Comparison of ENCODE assay signal across 15 mouse cellular contexts in genomic region chr11:112480360-112480759, GRCm38 (mm10).
DNase-seq lines count a peak whose midpoint lies in the region; ATAC-seq and TF ChIP-seq lines count a peak whose summit lies in the region.
"Had no signal": no experiment of that assay in that cellular context is flagged by ENCODE, and none has a peak within 500 bp of the region (broad histone marks: within the 10 kb centered on the region; RNA-seq: fewer than 3 reads in every experiment).

No protein-coding gene starts in this region.

- no peaks in the 10 kb centered on the region for H3K36me3 ChIP-seq in heart, embryonic 11.5 days (ENCODE audit: control insufficient read depth, insufficient read depth, low read length)
- no peaks in the 10 kb centered on the region for H3K36me3 ChIP-seq in lung, postnatal 0 days (ENCODE audit: insufficient read depth, low read length)
- H3K36me3 ChIP-seq in hindbrain, embryonic 12.5 days: no peaks in the 10 kb centered on the region
- no peaks in the 10 kb centered on the region for H3K36me3 ChIP-seq in stomach, embryonic 15.5 days

- no peak for TF ChIP-seq CTCF in lung, postnatal 0 days (IDR thresholded peaks at IDR 0.05)

- H3K27me3 ChIP-seq in heart, embryonic 11.5 days (ENCODE audit: control insufficient read depth, insufficient read depth, low read length): no peaks in the 10 kb centered on the region
- H3K27me3 ChIP-seq in lung, postnatal 0 days (replicated peaks; ENCODE audit: insufficient read depth, low read length): no peaks in the 10 kb centered on the region
- H3K27me3 ChIP-seq in hindbrain, embryonic 12.5 days: no peaks in the 10 kb centered on the region
- no peaks in the 10 kb centered on the region for H3K27me3 ChIP-seq in stomach, embryonic 15.5 days (replicated peaks)
- H3K27me3 ChIP-seq: Patski had no signal

- H3K4me1 ChIP-seq in heart, embryonic 11.5 days (ENCODE audit: control insufficient read depth, insufficient read depth, low read length): no peaks in the 10 kb centered on the region
- no peaks in the 10 kb centered on the region for H3K4me1 ChIP-seq in lung, postnatal 0 days (ENCODE audit: insufficient read depth, low read depth, low read length)
- peaks cover 9% of the 10 kb centered on the region; the same call in 1 of the 2 replicates for H3K4me1 ChIP-seq in hindbrain, embryonic 12.5 days
- H3K4me1 ChIP-seq in stomach, embryonic 15.5 days: peaks cover 3% of the 10 kb centered on the region; the same call in 1 of the 2 replicates

- no peak for ATAC-seq in heart, embryonic 11.5 days (replicated peaks; ENCODE audit: insufficient number of reproducible peaks, low FRiP score, low TSS enrichment)
- ATAC-seq in lung, postnatal 0 days: no peak
- no peak for ATAC-seq in hindbrain, embryonic 12.5 days (ENCODE audit: low FRiP score)
- no peak for ATAC-seq in stomach, embryonic 15.5 days (ENCODE audit: insufficient read depth, low FRiP score, low read depth)
- ATAC-seq: CD4-positive, CD25-positive, alpha-beta regulatory T cell, adult 4 months; Patski had no signal

- H3K4me2 ChIP-seq in heart, embryonic 11.5 days: no peak overlapping the region
- peak overlapping the region; percentile 35 for H3K4me2 ChIP-seq in lung, postnatal 0 days (replicated peaks; ENCODE audit: low read depth, low read length)
- peak overlapping the region; percentile 21 for H3K4me2 ChIP-seq in hindbrain, embryonic 12.5 days (replicated peaks)
- H3K4me2 ChIP-seq in stomach, embryonic 15.5 days: peak overlapping the region; percentile 29; the same call in 1 of the 2 replicates

- H3K27ac ChIP-seq in heart, embryonic 11.5 days (ENCODE audit: low read depth, low read length): no peak overlapping the region
- H3K27ac ChIP-seq in lung, postnatal 0 days (ENCODE audit: low read length): no peak overlapping the region
- H3K27ac ChIP-seq in hindbrain, embryonic 12.5 days: no peak overlapping the region
- H3K27ac ChIP-seq in stomach, embryonic 15.5 days: no peak overlapping the region

- no peak for TF ChIP-seq EP300 in lung, postnatal 0 days (IDR thresholded peaks at IDR 0.05)

- peak; percentile 72 for DNase-seq in heart, adult 11 months
- DNase-seq in lung, postnatal 0 days (ENCODE audit: low spot score): no peak
- no peak for DNase-seq in lung, postnatal 25 days (ENCODE audit: low spot score)
- no peak for DNase-seq in right cerebral cortex, adult 2 months (ENCODE audit: low spot score in 2 of 2)
- no peak for DNase-seq in cerebellum, adult 8-10 months
- DNase-seq: adrenal gland, postnatal 36 days; cerebellum, adult 11-12 months; kidney, postnatal 4 days; retina, postnatal 1 day had no signal

- H3K4me3 ChIP-seq in heart, embryonic 11.5 days (ENCODE audit: low read depth, low read length): no peak overlapping the region
- no peak overlapping the region for H3K4me3 ChIP-seq in lung, postnatal 0 days (ENCODE audit: low read depth, low read length)
- H3K4me3 ChIP-seq in hindbrain, embryonic 12.5 days: no peak overlapping the region
- H3K4me3 ChIP-seq in stomach, embryonic 15.5 days (replicated peaks): no peak overlapping the region
- H3K4me3 ChIP-seq: erythroblast, embryonic 14.5 days had no signal

- H3K9ac ChIP-seq in heart, embryonic 11.5 days (ENCODE audit: low read depth, low read length): no peak overlapping the region
- H3K9ac ChIP-seq in lung, postnatal 0 days (replicated peaks; ENCODE audit: low read depth): no peak overlapping the region
- H3K9ac ChIP-seq in hindbrain, embryonic 12.5 days: no peak overlapping the region
- H3K9ac ChIP-seq in stomach, embryonic 15.5 days: no peak overlapping the region

- no peaks in the 10 kb centered on the region for H3K9me3 ChIP-seq in heart, embryonic 11.5 days (replicated peaks; ENCODE audit: control insufficient read depth, low read length)
- no peaks in the 10 kb centered on the region for H3K9me3 ChIP-seq in lung, postnatal 0 days (ENCODE audit: low read length)
- no peaks in the 10 kb centered on the region for H3K9me3 ChIP-seq in hindbrain, embryonic 12.5 days (replicated peaks)
- no peaks in the 10 kb centered on the region for H3K9me3 ChIP-seq in stomach, embryonic 15.5 days

- WGBS in heart, embryonic 11.5 days (ENCODE audit: insufficient replicate concordance): 80% methylated on average over 11 of the region's 11 CpGs
- WGBS in lung, postnatal 0 days: 43% methylated on average over 11 of the region's 11 CpGs
- WGBS in hindbrain, embryonic 12.5 days: 63% methylated on average over 11 of the region's 11 CpGs
- 64% methylated on average over 11 of the region's 11 CpGs for WGBS in stomach, embryonic 15.5 days
